Mouse (Mus musculus): ENCODE data around the gene H2-Ke6. TPM values are rescaled to one million over a fixed set of nuclear protein-coding genes. Genes with fewer than 3 reads are reported as not detected.
A peak's percentile ranks its signal among the peaks of the same experiment; 100 is the strongest.

The H2-Ke6 gene
- polyA plus RNA-seq, 1 experiment from 2014 or later = 53.0 TPM

GRCm38 (mm10) chr17:34026221-34026620 is 1.6 kb downstream of the H2-Ke6 start:
- 44% methylated on average over 2 of the region's 2 CpGs for WGBS
- Histone ChIP-seq H3K36me3 (ENCODE audit: control insufficient read depth, insufficient read depth) (peaks cover 26% of the 10 kb centered on the region), H3K9ac (ENCODE audit: low read length) (no peak overlapping the region), H3K4me3 (ENCODE audit: low read length) (no peak overlapping the region), H3K27me3 (ENCODE audit: control insufficient read depth, insufficient read depth, low read length) (no peaks in the 10 kb centered on the region), H3K9me3 (replicated peaks; ENCODE audit: control insufficient read depth, low read length) (no peaks in the 10 kb centered on the region), H3K27ac (ENCODE audit: low read length) (no peak overlapping the region), H3K4me1 (ENCODE audit: control insufficient read depth, insufficient read depth, low read length) (peaks cover 48% of the 10 kb centered on the region), H3K4me2 (ENCODE audit: low read depth, low read length) (0 out of 2 replicates have a peak overlapping the region, but pooled peaks have one; percentile 97)
- no peak for ATAC-seq (replicated peaks; ENCODE audit: extremely low read depth, insufficient read depth, low FRiP score)

GRCm38 (mm10) chr17:34025756-34026151 is 2.1 kb downstream of the H2-Ke6 start:
- no peak overlapping the region for H3K27ac ChIP-seq (ENCODE audit: low read length)
- ATAC-seq (replicated peaks; ENCODE audit: extremely low read depth, insufficient read depth, low FRiP score) = no peak
- WGBS = 32% methylated on average over 7 of the region's 7 CpGs
- H3K4me1 ChIP-seq (ENCODE audit: control insufficient read depth, insufficient read depth, low read length) = peaks cover 48% of the 10 kb centered on the region
- H3K9me3 ChIP-seq (replicated peaks; ENCODE audit: control insufficient read depth, low read length) = no peaks in the 10 kb centered on the region
- peak overlapping the region; percentile 97 for H3K4me2 ChIP-seq (ENCODE audit: low read depth, low read length)
- peak overlapping the region; percentile 96; the same call in 1 of the 2 replicates for H3K9ac ChIP-seq (ENCODE audit: low read length)
- peak overlapping the region; percentile 90 for H3K4me3 ChIP-seq (ENCODE audit: low read length)
- H3K27me3 ChIP-seq (ENCODE audit: control insufficient read depth, insufficient read depth, low read length) = no peaks in the 10 kb centered on the region
- peaks cover 30% of the 10 kb centered on the region for H3K36me3 ChIP-seq (ENCODE audit: control insufficient read depth, insufficient read depth)

- Histone ChIP-seq H3K27me3 (ENCODE audit: control insufficient read depth, insufficient read depth, low read length) (no peaks in the 10 kb centered on the region), H3K36me3 (ENCODE audit: control insufficient read depth, insufficient read depth) (peaks cover 32% of the 10 kb centered on the region)
These were observed 2.8 kb downstream of the H2-Ke6 start for GRCm38 (mm10) chr17:34024861-34025755.

GRCm38 (mm10) chr17:34024317-34024821 is 3.5 kb downstream of the H2-Ke6 start, which contains the start of gene Ring1:
TSS of gene Ring1 (minus strand) at chr17:34024680.
- peak within 1 kb of the TSS; percentile 90 for H3K4me3 ChIP-seq (ENCODE audit: low read length)
- under 1% methylated on average over 47 of the region's 58 CpGs for WGBS
- peak within 1 kb of the TSS; percentile 96 for H3K9ac ChIP-seq (ENCODE audit: low read length)
- no peaks in the 10 kb centered on the region for H3K27me3 ChIP-seq (ENCODE audit: control insufficient read depth, insufficient read depth, low read length)
- peaks cover 34% of the 10 kb centered on the region for H3K4me1 ChIP-seq (ENCODE audit: control insufficient read depth, insufficient read depth, low read length)
- H3K36me3 ChIP-seq (ENCODE audit: control insufficient read depth, insufficient read depth) = peaks cover 25% of the 10 kb centered on the region
- H3K9me3 ChIP-seq (replicated peaks; ENCODE audit: control insufficient read depth, low read length) = peaks cover 5% of the 10 kb centered on the region
- peak within 1 kb of the TSS; percentile 88 for H3K27ac ChIP-seq (ENCODE audit: low read length)
- ATAC-seq (replicated peaks; ENCODE audit: extremely low read depth, insufficient read depth, low FRiP score) = peak; percentile 54
- H3K4me2 ChIP-seq (ENCODE audit: low read depth, low read length) = peak within 1 kb of the TSS; percentile 97

More at GRCm38 (mm10) chr17:34024861-34025755, 2.8 kb downstream of the H2-Ke6 start:
- peaks cover 42% of the 10 kb centered on the region for H3K4me1 ChIP-seq (ENCODE audit: control insufficient read depth, insufficient read depth, low read length)
- ATAC-seq (replicated peaks; ENCODE audit: extremely low read depth, insufficient read depth, low FRiP score) = peak; percentile 3
- no peaks in the 10 kb centered on the region for H3K9me3 ChIP-seq (replicated peaks; ENCODE audit: control insufficient read depth, low read length)
- H3K4me2 ChIP-seq (ENCODE audit: low read depth, low read length) = peak overlapping the region; percentile 97
- peak overlapping the region; percentile 90 for H3K4me3 ChIP-seq (ENCODE audit: low read length)
- H3K9ac ChIP-seq (ENCODE audit: low read length) = peak overlapping the region; percentile 96
- peak overlapping the region; percentile 88 for H3K27ac ChIP-seq (ENCODE audit: low read length)
- 1% methylated on average over 57 of the region's 57 CpGs for WGBS

GRCm38 (mm10) chr17:34023678-34024077 is 4.2 kb downstream of the H2-Ke6 start:
- Histone ChIP-seq H3K27ac (ENCODE audit: low read length) (no peak overlapping the region; the same call in 1 of the 2 replicates), H3K4me1 (ENCODE audit: control insufficient read depth, insufficient read depth, low read length) (peaks cover 30% of the 10 kb centered on the region), H3K9ac (ENCODE audit: low read length) (peak overlapping the region; percentile 96), H3K4me3 (ENCODE audit: low read length) (peak overlapping the region; percentile 90), H3K9me3 (replicated peaks; ENCODE audit: control insufficient read depth, low read length) (peaks cover 9% of the 10 kb centered on the region), H3K4me2 (ENCODE audit: low read depth, low read length) (peak overlapping the region; percentile 97), H3K27me3 (ENCODE audit: control insufficient read depth, insufficient read depth, low read length) (no peaks in the 10 kb centered on the region), H3K36me3 (ENCODE audit: control insufficient read depth, insufficient read depth) (peaks cover 18% of the 10 kb centered on the region)
- no peak for ATAC-seq (replicated peaks; ENCODE audit: extremely low read depth, insufficient read depth, low FRiP score)
- 59% methylated on average over 9 of the region's 9 CpGs for WGBS

GRCm38 (mm10) chr17:34022987-34023386 is 4.9 kb downstream of the H2-Ke6 start:
- no peak for ATAC-seq (replicated peaks; ENCODE audit: extremely low read depth, insufficient read depth, low FRiP score)
- Histone ChIP-seq H3K4me3 (ENCODE audit: low read length) (no peak overlapping the region), H3K27me3 (ENCODE audit: control insufficient read depth, insufficient read depth, low read length) (no peaks in the 10 kb centered on the region), H3K27ac (ENCODE audit: low read length) (no peak overlapping the region), H3K9ac (ENCODE audit: low read length) (no peak overlapping the region), H3K4me1 (ENCODE audit: control insufficient read depth, insufficient read depth, low read length) (peaks cover 24% of the 10 kb centered on the region), H3K36me3 (ENCODE audit: control insufficient read depth, insufficient read depth) (peaks cover 13% of the 10 kb centered on the region), H3K9me3 (replicated peaks; ENCODE audit: control insufficient read depth, low read length) (peaks cover 9% of the 10 kb centered on the region), H3K4me2 (ENCODE audit: low read depth, low read length) (no peak overlapping the region)
- WGBS = 95% methylated on average over 20 of the region's 20 CpGs

- H3K4me1 ChIP-seq (ENCODE audit: control insufficient read depth, insufficient read depth, low read length) = peaks cover 23% of the 10 kb centered on the region
- no peak overlapping the region for H3K4me3 ChIP-seq (ENCODE audit: low read length)
- peaks cover 13% of the 10 kb centered on the region for H3K36me3 ChIP-seq (ENCODE audit: control insufficient read depth, insufficient read depth)
- 91% methylated on average over 14 of the region's 14 CpGs for WGBS
- H3K27me3 ChIP-seq (ENCODE audit: control insufficient read depth, insufficient read depth, low read length) = no peaks in the 10 kb centered on the region
- H3K9ac ChIP-seq (ENCODE audit: low read length) = no peak overlapping the region
- no peak overlapping the region for H3K27ac ChIP-seq (ENCODE audit: low read length)
- ATAC-seq (replicated peaks; ENCODE audit: extremely low read depth, insufficient read depth, low FRiP score) = no peak
- H3K9me3 ChIP-seq (replicated peaks; ENCODE audit: control insufficient read depth, low read length) = peaks cover 9% of the 10 kb centered on the region
- no peak overlapping the region for H3K4me2 ChIP-seq (ENCODE audit: low read depth, low read length)
These were observed 5.5 kb downstream of the H2-Ke6 start for GRCm38 (mm10) chr17:34022414-34022783.

- Histone ChIP-seq H3K9ac (ENCODE audit: low read length) (no peak overlapping the region), H3K4me1 (ENCODE audit: control insufficient read depth, insufficient read depth, low read length) (peaks cover 17% of the 10 kb centered on the region), H3K36me3 (ENCODE audit: control insufficient read depth, insufficient read depth) (peaks cover 13% of the 10 kb centered on the region), H3K9me3 (replicated peaks; ENCODE audit: control insufficient read depth, low read length) (peaks cover 9% of the 10 kb centered on the region), H3K27ac (ENCODE audit: low read length) (no peak overlapping the region), H3K27me3 (ENCODE audit: control insufficient read depth, insufficient read depth, low read length) (no peaks in the 10 kb centered on the region), H3K4me2 (ENCODE audit: low read depth, low read length) (no peak overlapping the region), H3K4me3 (ENCODE audit: low read length) (no peak overlapping the region)
- ATAC-seq (replicated peaks; ENCODE audit: extremely low read depth, insufficient read depth, low FRiP score) = no peak
- 94% methylated on average over 23 of the region's 23 CpGs for WGBS
These were observed 6.1 kb downstream of the H2-Ke6 start for GRCm38 (mm10) chr17:34021539-34022413.

Measured in heart, embryonic 16.5 days (tissue).